Mouse (Mus musculus): ENCODE measurements around the gene Pgap3. TPM values are rescaled to one million over a fixed set of nuclear protein-coding genes. Genes with fewer than 3 reads are reported as not detected.
A peak's percentile ranks its signal among the peaks of the same experiment; 100 is the strongest.

Pgap3 gene
- polyA plus RNA-seq, 1 experiment from 2014 or later = 6.3 TPM

- ATAC-seq (ENCODE audit: insufficient number of reproducible peaks, low FRiP score, low TSS enrichment, low read depth) (no peak), DNase-seq (ENCODE audit: low spot score) (no peak)
- peaks cover 5% of the 10 kb centered on the region; the same call in 1 of the 2 replicates for H3K4me1 ChIP-seq (ENCODE audit: control insufficient read depth, insufficient read depth, low read length)
- H3K4me3 ChIP-seq (ENCODE audit: low read depth, low read length) = no peak overlapping the region
- 92% methylated on average over 1 of the region's 1 CpGs for WGBS
- no peak overlapping the region for H3K27ac ChIP-seq (replicated peaks; ENCODE audit: low read depth, low read length)
- no peaks in the 10 kb centered on the region for H3K9me3 ChIP-seq (ENCODE audit: control insufficient read depth, low read length)
- no peak overlapping the region for H3K4me2 ChIP-seq (ENCODE audit: low read depth, severe bottlenecking)
- no peaks in the 10 kb centered on the region for H3K36me3 ChIP-seq (ENCODE audit: control insufficient read depth, insufficient read depth, low read length)
- H3K9ac ChIP-seq (ENCODE audit: low read length) = no peak overlapping the region
- H3K27me3 ChIP-seq (ENCODE audit: control insufficient read depth, insufficient read depth, low read length) = peaks cover 14% of the 10 kb centered on the region; the same call in 1 of the 2 replicates
These were observed 43.4 kb upstream of the Pgap3 start for GRCm38 (mm10) chr11:98443688-98444087.

- peak within 1 kb of the TSS; percentile 80 for H3K4me2 ChIP-seq (ENCODE audit: low read depth, severe bottlenecking)
- no peaks in the 10 kb centered on the region for H3K4me1 ChIP-seq (ENCODE audit: control insufficient read depth, insufficient read depth, low read length)
- H3K9ac ChIP-seq (ENCODE audit: low read length) = peak within 1 kb of the TSS; percentile 53
- H3K27me3 ChIP-seq (ENCODE audit: control insufficient read depth, insufficient read depth, low read length) = no peaks in the 10 kb centered on the region
- 0 out of 2 replicates have a peak within 1 kb of the TSS, but pooled peaks have one; percentile 30 for H3K27ac ChIP-seq (replicated peaks; ENCODE audit: low read depth, low read length)
- peaks cover 3% of the 10 kb centered on the region; the same call in 1 of the 2 replicates for H3K36me3 ChIP-seq (ENCODE audit: control insufficient read depth, insufficient read depth, low read length)
- peak; percentile 87 for ATAC-seq (ENCODE audit: insufficient number of reproducible peaks, low FRiP score, low TSS enrichment, low read depth)
- no peaks in the 10 kb centered on the region for H3K9me3 ChIP-seq (ENCODE audit: control insufficient read depth, low read length)
- peak within 1 kb of the TSS; percentile 68 for H3K4me3 ChIP-seq (ENCODE audit: low read depth, low read length)
- DNase-seq (ENCODE audit: low spot score) = peak; percentile 98
- WGBS = 2% methylated on average over 43 of the region's 43 CpGs
These were observed 38.3 kb upstream of the Pgap3 start, which contains the start of gene Mien1 for GRCm38 (mm10) chr11:98438331-98439158. Gene Mien1, minus strand, starts transcription at chr11:98438991.

GRCm38 (mm10) chr11:98437441-98437840 lies 37.2 kb upstream of the Pgap3 start:
- no peak for DNase-seq (ENCODE audit: low spot score)
- H3K9me3 ChIP-seq (ENCODE audit: control insufficient read depth, low read length) = no peaks in the 10 kb centered on the region
- ATAC-seq (ENCODE audit: insufficient number of reproducible peaks, low FRiP score, low TSS enrichment, low read depth) = no peak
- H3K4me1 ChIP-seq (ENCODE audit: control insufficient read depth, insufficient read depth, low read length) = no peaks in the 10 kb centered on the region
- H3K27ac ChIP-seq (replicated peaks; ENCODE audit: low read depth, low read length) = no peak overlapping the region
- H3K27me3 ChIP-seq (ENCODE audit: control insufficient read depth, insufficient read depth, low read length) = no peaks in the 10 kb centered on the region
- peaks cover 5% of the 10 kb centered on the region for H3K36me3 ChIP-seq (ENCODE audit: control insufficient read depth, insufficient read depth, low read length)
- no peak overlapping the region for H3K4me3 ChIP-seq (ENCODE audit: low read depth, low read length)
- 83% methylated on average over 6 of the region's 6 CpGs for WGBS
- no peak overlapping the region for H3K4me2 ChIP-seq (ENCODE audit: low read depth, severe bottlenecking)
- H3K9ac ChIP-seq (ENCODE audit: low read length) = no peak overlapping the region

- Histone ChIP-seq H3K9ac (ENCODE audit: low read length) (no peak overlapping the region), H3K4me1 (ENCODE audit: control insufficient read depth, insufficient read depth, low read length) (no peaks in the 10 kb centered on the region), H3K4me2 (ENCODE audit: low read depth, severe bottlenecking) (no peak overlapping the region), H3K27me3 (ENCODE audit: control insufficient read depth, insufficient read depth, low read length) (no peaks in the 10 kb centered on the region), H3K27ac (replicated peaks; ENCODE audit: low read depth, low read length) (no peak overlapping the region), H3K4me3 (ENCODE audit: low read depth, low read length) (no peak overlapping the region), H3K36me3 (ENCODE audit: control insufficient read depth, insufficient read depth, low read length) (peaks cover 5% of the 10 kb centered on the region), H3K9me3 (ENCODE audit: control insufficient read depth, low read length) (no peaks in the 10 kb centered on the region)
- no peak for ATAC-seq (ENCODE audit: insufficient number of reproducible peaks, low FRiP score, low TSS enrichment, low read depth)
- 88% methylated on average over 9 of the region's 9 CpGs for WGBS
- DNase-seq (ENCODE audit: low spot score) = no peak
These were observed 35.4 kb upstream of the Pgap3 start for GRCm38 (mm10) chr11:98435723-98436122.

- Histone ChIP-seq H3K4me3 (ENCODE audit: low read depth, low read length) (no peak overlapping the region), H3K4me1 (ENCODE audit: control insufficient read depth, insufficient read depth, low read length) (no peaks in the 10 kb centered on the region), H3K36me3 (ENCODE audit: control insufficient read depth, insufficient read depth, low read length) (peaks cover 8% of the 10 kb centered on the region), H3K9ac (ENCODE audit: low read length) (no peak overlapping the region), H3K27ac (replicated peaks; ENCODE audit: low read depth, low read length) (no peak overlapping the region), H3K9me3 (ENCODE audit: control insufficient read depth, low read length) (no peaks in the 10 kb centered on the region), H3K27me3 (ENCODE audit: control insufficient read depth, insufficient read depth, low read length) (no peaks in the 10 kb centered on the region), H3K4me2 (ENCODE audit: low read depth, severe bottlenecking) (no peak overlapping the region)
- WGBS = 81% methylated on average over 9 of the region's 9 CpGs
- no peak for ATAC-seq (ENCODE audit: insufficient number of reproducible peaks, low FRiP score, low TSS enrichment, low read depth)
- no peak for DNase-seq (ENCODE audit: low spot score)
These were observed 31.6 kb upstream of the Pgap3 start for GRCm38 (mm10) chr11:98431743-98432502.

- Histone ChIP-seq H3K9ac (ENCODE audit: low read length) (no peak overlapping the region), H3K4me2 (ENCODE audit: low read depth, severe bottlenecking) (no peak overlapping the region), H3K4me1 (ENCODE audit: control insufficient read depth, insufficient read depth, low read length) (no peaks in the 10 kb centered on the region), H3K9me3 (ENCODE audit: control insufficient read depth, low read length) (no peaks in the 10 kb centered on the region), H3K36me3 (ENCODE audit: control insufficient read depth, insufficient read depth, low read length) (peaks cover 8% of the 10 kb centered on the region), H3K27me3 (ENCODE audit: control insufficient read depth, insufficient read depth, low read length) (no peaks in the 10 kb centered on the region), H3K4me3 (ENCODE audit: low read depth, low read length) (no peak overlapping the region), H3K27ac (replicated peaks; ENCODE audit: low read depth, low read length) (no peak overlapping the region)
- ATAC-seq (ENCODE audit: insufficient number of reproducible peaks, low FRiP score, low TSS enrichment, low read depth) (no peak), DNase-seq (ENCODE audit: low spot score) (no peak)
- WGBS = 92% methylated on average over 5 of the region's 5 CpGs
These were observed 28.1 kb upstream of the Pgap3 start for GRCm38 (mm10) chr11:98428436-98428835.

GRCm38 (mm10) chr11:98426592-98426991 lies 26.3 kb upstream of the Pgap3 start:
- H3K4me3 ChIP-seq (ENCODE audit: low read depth, low read length) = no peak overlapping the region
- WGBS = 96% methylated on average over 7 of the region's 7 CpGs
- no peaks in the 10 kb centered on the region for H3K9me3 ChIP-seq (ENCODE audit: control insufficient read depth, low read length)
- H3K27ac ChIP-seq (replicated peaks; ENCODE audit: low read depth, low read length) = no peak overlapping the region
- no peak overlapping the region for H3K9ac ChIP-seq (ENCODE audit: low read length)
- no peaks in the 10 kb centered on the region for H3K4me1 ChIP-seq (ENCODE audit: control insufficient read depth, insufficient read depth, low read length)
- DNase-seq (ENCODE audit: low spot score) (no peak), ATAC-seq (ENCODE audit: insufficient number of reproducible peaks, low FRiP score, low TSS enrichment, low read depth) (no peak)
- no peak overlapping the region for H3K4me2 ChIP-seq (ENCODE audit: low read depth, severe bottlenecking)
- H3K36me3 ChIP-seq (ENCODE audit: control insufficient read depth, insufficient read depth, low read length) = peaks cover 8% of the 10 kb centered on the region
- H3K27me3 ChIP-seq (ENCODE audit: control insufficient read depth, insufficient read depth, low read length) = no peaks in the 10 kb centered on the region

GRCm38 (mm10) chr11:98418939-98419547 lies 18.8 kb upstream of the Pgap3 start:
- H3K9ac ChIP-seq (ENCODE audit: low read length) = no peak overlapping the region
- 80% methylated on average over 10 of the region's 10 CpGs for WGBS
- ATAC-seq (ENCODE audit: insufficient number of reproducible peaks, low FRiP score, low TSS enrichment, low read depth) = no peak

More at GRCm38 (mm10) chr11:98418939-98419547, 18.8 kb upstream of the Pgap3 start:
- no peak overlapping the region for H3K4me2 ChIP-seq (ENCODE audit: low read depth, severe bottlenecking)
- no peaks in the 10 kb centered on the region for H3K27me3 ChIP-seq (ENCODE audit: control insufficient read depth, insufficient read depth, low read length)
- H3K4me1 ChIP-seq (ENCODE audit: control insufficient read depth, insufficient read depth, low read length) = no peaks in the 10 kb centered on the region
- no peaks in the 10 kb centered on the region for H3K9me3 ChIP-seq (ENCODE audit: control insufficient read depth, low read length)
- H3K4me3 ChIP-seq (ENCODE audit: low read depth, low read length) = no peak overlapping the region
- no peak overlapping the region for H3K27ac ChIP-seq (replicated peaks; ENCODE audit: low read depth, low read length)
- 0 out of 2 replicates have a peak, but pooled peaks cover 3% of the 10 kb centered on the region for H3K36me3 ChIP-seq (ENCODE audit: control insufficient read depth, insufficient read depth, low read length)
- DNase-seq (ENCODE audit: low spot score) = no peak
